Mouse (Mus musculus) stomach, embryonic 14.5 days (tissue): ENCODE data around the gene Ptprr. TPM values are rescaled to one million over a fixed set of nuclear protein-coding genes. Genes with fewer than 3 reads are reported as not detected.

Experiments used
- ATAC-seq: fragments of 200-750 bp; cut with Nextera tagmentation; 2 replicates; pipeline ENCODE4 v1.8.0; 2017; ENCODE audit warnings: low read depth, moderate TSS enrichment; ENCODE audit not compliant: insufficient number of reproducible peaks, insufficient read depth, low FRiP score
- H3K27ac ChIP-seq: fragments of 300-500 bp; sonication (generic); 2 replicates; pipeline ENCODE4 v1.5.1; 2014; ENCODE audit warnings: mild to moderate bottlenecking, low read length, moderate library complexity, mixed read lengths
- H3K27me3 ChIP-seq: fragments of 300-500 bp; sonication (generic); 2 replicates; pipeline ENCODE4 v1.6.1; 2014; ENCODE audit warnings: low read length, control low read depth, mixed read lengths; ENCODE audit not compliant: control insufficient read depth, insufficient read depth
- H3K36me3 ChIP-seq: fragments of 300-500 bp; sonication (generic); 2 replicates; pipeline ENCODE4 v1.6.1; 2014; ENCODE audit warnings: mild to moderate bottlenecking, control low read depth, low read length, moderate library complexity, mixed read lengths; ENCODE audit not compliant: control insufficient read depth, insufficient read depth
- H3K4me1 ChIP-seq: fragments of 300-500 bp; sonication (generic); 2 replicates; pipeline ENCODE4 v1.6.1; 2014; ENCODE audit warnings: low read length, control low read depth, mixed read lengths; ENCODE audit not compliant: control insufficient read depth, insufficient read depth
- H3K4me2 ChIP-seq: fragments of 300-500 bp; sonication (generic); replicated peaks from 2 replicates; pipeline ENCODE4 v1.6.1; 2014; ENCODE audit warnings: low read depth, low read length, control low read depth
- H3K4me3 ChIP-seq: fragments of 300-500 bp; sonication (generic); 2 replicates; pipeline ENCODE4 v1.5.1; 2014; ENCODE audit warnings: low read depth, low read length, control low read depth
- H3K9ac ChIP-seq: fragments of 300-500 bp; sonication (generic); replicated peaks from 2 replicates; pipeline ENCODE4 v1.6.1; 2014; ENCODE audit warnings: low read depth, mild to moderate bottlenecking, control low read depth, low read length, moderate library complexity, mixed read lengths
- H3K9me3 ChIP-seq: fragments of 300-500 bp; sonication (generic); 2 replicates; pipeline ENCODE4 v1.6.1; 2016; ENCODE audit warnings: low read depth, low read length, control low read depth; ENCODE audit not compliant: control insufficient read depth
- WGBS: fragments of 180-500 bp; shearing (Covaris S2); extraction: QIAGEN DNeasy Blood & Tissue Kit; methylation state at CpG from one replicate; pipeline ENCODE4 v1.1.7; 2014; 5-methylcytosine and 5-hydroxymethylcytosine counted together
- polyA plus RNA-seq: library from polyadenylated mRNA; unstranded; fragments of >200 nt; fragmentation: Nextera tagmentation; extraction: Ambion mirVana; gene quantifications from 2 replicates; pipeline ENCODE4 v1.2.1, GENCODE M21; 2014

The Ptprr gene
- polyA plus RNA-seq, 1 experiment from 2014 or later = 2.3 TPM

GRCm38 (mm10) chr10:116245632-116246031 lies 227.6 kb downstream of the Ptprr start:
- H3K36me3 ChIP-seq = no peaks in the 10 kb centered on the region
- no peaks in the 10 kb centered on the region for H3K27me3 ChIP-seq

GRCm38 (mm10) chr10:116252668-116253067 lies 234.7 kb downstream of the Ptprr start:
- no peaks in the 10 kb centered on the region for H3K4me1 ChIP-seq
- H3K9ac ChIP-seq = no peak overlapping the region
- no peak overlapping the region for H3K4me3 ChIP-seq
- H3K9me3 ChIP-seq = no peaks in the 10 kb centered on the region
- no peak overlapping the region for H3K27ac ChIP-seq
- no peak for ATAC-seq
- H3K4me2 ChIP-seq = no peak overlapping the region
- H3K27me3 ChIP-seq = no peaks in the 10 kb centered on the region
- no peaks in the 10 kb centered on the region for H3K36me3 ChIP-seq
- 83% methylated on average over 7 of the region's 7 CpGs for WGBS

More at GRCm38 (mm10) chr10:116245632-116246031, 227.6 kb downstream of the Ptprr start:
- H3K9ac ChIP-seq = no peak overlapping the region
- WGBS = 70% methylated on average over 2 of the region's 2 CpGs
- H3K9me3 ChIP-seq = no peaks in the 10 kb centered on the region
- H3K4me1 ChIP-seq = no peaks in the 10 kb centered on the region
- no peak overlapping the region for H3K4me2 ChIP-seq
- no peak overlapping the region for H3K27ac ChIP-seq
- no peak for ATAC-seq
- no peak overlapping the region for H3K4me3 ChIP-seq

GRCm38 (mm10) chr10:116253972-116254371 lies 236.0 kb downstream of the Ptprr start:
- H3K4me3 ChIP-seq = no peak overlapping the region
- ATAC-seq = peak; percentile 70
- no peaks in the 10 kb centered on the region for H3K4me1 ChIP-seq
- no peaks in the 10 kb centered on the region for H3K27me3 ChIP-seq
- no peak overlapping the region for H3K27ac ChIP-seq
- no peaks in the 10 kb centered on the region for H3K36me3 ChIP-seq
- H3K4me2 ChIP-seq = no peak overlapping the region
- H3K9me3 ChIP-seq = no peaks in the 10 kb centered on the region
- WGBS = 34% methylated on average over 6 of the region's 6 CpGs
- no peak overlapping the region for H3K9ac ChIP-seq

GRCm38 (mm10) chr10:116259298-116259697 lies 241.3 kb downstream of the Ptprr start:
- H3K4me2 ChIP-seq = no peak overlapping the region
- no peaks in the 10 kb centered on the region for H3K36me3 ChIP-seq
- 66% methylated on average over 4 of the region's 4 CpGs for WGBS
- H3K27me3 ChIP-seq = no peaks in the 10 kb centered on the region
- no peak overlapping the region for H3K4me3 ChIP-seq
- no peak for ATAC-seq
- H3K4me1 ChIP-seq = no peaks in the 10 kb centered on the region
- H3K9me3 ChIP-seq = no peaks in the 10 kb centered on the region
- H3K9ac ChIP-seq = no peak overlapping the region
- H3K27ac ChIP-seq = no peak overlapping the region

GRCm38 (mm10) chr10:116260658-116261433 lies 242.8 kb downstream of the Ptprr start:
- H3K36me3 ChIP-seq = no peaks in the 10 kb centered on the region
- no peaks in the 10 kb centered on the region for H3K4me1 ChIP-seq
- 51% methylated on average over 13 of the region's 13 CpGs for WGBS
- H3K9me3 ChIP-seq = no peaks in the 10 kb centered on the region
- H3K4me2 ChIP-seq = no peak overlapping the region
- no peak overlapping the region for H3K4me3 ChIP-seq
- H3K27me3 ChIP-seq = no peaks in the 10 kb centered on the region
- H3K27ac ChIP-seq = no peak overlapping the region
- no peak for ATAC-seq
- no peak overlapping the region for H3K9ac ChIP-seq

- H3K27ac ChIP-seq = no peak overlapping the region
- ATAC-seq = no peak
- no peaks in the 10 kb centered on the region for H3K27me3 ChIP-seq
- no peak overlapping the region for H3K4me2 ChIP-seq
- no peaks in the 10 kb centered on the region for H3K9me3 ChIP-seq
- no peaks in the 10 kb centered on the region for H3K4me1 ChIP-seq
- H3K36me3 ChIP-seq = no peaks in the 10 kb centered on the region
- no peak overlapping the region for H3K4me3 ChIP-seq
- WGBS = 70% methylated on average over 5 of the region's 5 CpGs
- no peak overlapping the region for H3K9ac ChIP-seq
These were observed 243.5 kb downstream of the Ptprr start for GRCm38 (mm10) chr10:116261559-116261958.

GRCm38 (mm10) chr10:116264521-116264920 lies 246.5 kb downstream of the Ptprr start:
- no peak for ATAC-seq

GRCm38 (mm10) chr10:116266561-116267433 lies 248.8 kb downstream of the Ptprr start:
- ATAC-seq = 0 out of 2 replicates have a peak, but pooled peaks have one; percentile 70
- no peaks in the 10 kb centered on the region for H3K27me3 ChIP-seq
- no peaks in the 10 kb centered on the region for H3K36me3 ChIP-seq
- H3K9me3 ChIP-seq = no peaks in the 10 kb centered on the region
- 78% methylated on average over 15 of the region's 15 CpGs for WGBS
- no peak overlapping the region for H3K4me2 ChIP-seq
- H3K9ac ChIP-seq = no peak overlapping the region
- no peaks in the 10 kb centered on the region for H3K4me1 ChIP-seq
- H3K27ac ChIP-seq = no peak overlapping the region
- no peak overlapping the region for H3K4me3 ChIP-seq

More at GRCm38 (mm10) chr10:116264521-116264920, 246.5 kb downstream of the Ptprr start:
- H3K4me1 ChIP-seq = no peaks in the 10 kb centered on the region
- H3K9me3 ChIP-seq = no peaks in the 10 kb centered on the region
- H3K27ac ChIP-seq = no peak overlapping the region
- H3K27me3 ChIP-seq = no peaks in the 10 kb centered on the region
- H3K4me3 ChIP-seq = no peak overlapping the region
- 62% methylated on average over 11 of the region's 11 CpGs for WGBS
- H3K4me2 ChIP-seq = no peak overlapping the region
- no peak overlapping the region for H3K9ac ChIP-seq
- H3K36me3 ChIP-seq = no peaks in the 10 kb centered on the region
